Mouse (Mus musculus) yolk sac, embryonic 10.5 days (tissue): ENCODE data around the gene Slc6a12.

Source experiments
- DNase-seq: peaks from one replicate; pipeline ENCODE4 v3.0.0-alpha.2; 2017; ENCODE audit warnings: low spot score

The Slc6a12 gene

GRCm38 (mm10) chr6:121412558-121413297 lies 69.9 kb downstream of the Slc6a12 start:
- DNase-seq, result no peak
